Mouse (Mus musculus) forebrain, embryonic 14.5 days (tissue): ENCODE data around the gene Gdpd5. TPM values are rescaled to one million over a fixed set of nuclear protein-coding genes. Genes with fewer than 3 reads are reported as not detected.
"Not testable (repeated sequence)": the region's sequence is repeated elsewhere in the genome, so short reads cannot be mapped to it uniquely, and the experiment has no call there.

Source experiments
- ATAC-seq: fragments of 200-750 bp; cut with Nextera tagmentation; 2 replicates; pipeline ENCODE4 v1.8.0; 2017; ENCODE audit warnings: mild to moderate bottlenecking, moderate library complexity
- DNase-seq: peaks from one replicate; pipeline ENCODE4 v3.0.0-alpha.2; 2015; ENCODE audit warnings: low spot score
- H3K27ac ChIP-seq: fragments of 300-500 bp; sonication (generic); 2 replicates; pipeline ENCODE4 v1.5.1; 2014; ENCODE audit warnings: low read depth, mild to moderate bottlenecking, control low read depth, low read length, moderate library complexity
- H3K27me3 ChIP-seq: fragments of 300-500 bp; sonication (generic); replicated peaks from 2 replicates; pipeline ENCODE4 v1.6.1; 2014; ENCODE audit warnings: low read length, control low read depth, mixed read lengths; ENCODE audit not compliant: control insufficient read depth, insufficient read depth
- H3K36me3 ChIP-seq: fragments of 300-500 bp; sonication (generic); 2 replicates; pipeline ENCODE4 v1.6.1; 2014; ENCODE audit warnings: low read length, control low read depth; ENCODE audit not compliant: control insufficient read depth, insufficient read depth
- H3K4me1 ChIP-seq: fragments of 300-500 bp; sonication (generic); 2 replicates; pipeline ENCODE4 v1.6.1; 2014; ENCODE audit warnings: antibody characterized with exemption, low read length, control low read depth; ENCODE audit not compliant: control insufficient read depth, insufficient read depth
- H3K4me2 ChIP-seq: fragments of 300-500 bp; sonication (generic); 2 replicates; pipeline ENCODE4 v1.6.1; 2014; ENCODE audit warnings: mild to moderate bottlenecking, control low read depth, low read length
- H3K4me3 ChIP-seq: fragments of 300-500 bp; sonication (generic); 2 replicates; pipeline ENCODE4 v1.5.1; 2014; ENCODE audit warnings: low read depth, low read length, control low read depth
- H3K9ac ChIP-seq: fragments of 300-500 bp; sonication (generic); 2 replicates; pipeline ENCODE4 v1.6.1; 2014; ENCODE audit warnings: mild to moderate bottlenecking, low read length, control low read depth, moderate library complexity
- H3K9me3 ChIP-seq: fragments of 300-500 bp; sonication (generic); replicated peaks from 2 replicates; pipeline ENCODE4 v1.6.1; 2016; ENCODE audit warnings: low read length, control low read depth, mixed read lengths; ENCODE audit not compliant: control insufficient read depth
- WGBS: fragments of 180-500 bp; shearing (Covaris S2); extraction: QIAGEN DNeasy Blood & Tissue Kit; methylation state at CpG from one replicate; pipeline ENCODE4 v1.1.7; 2014; 5-methylcytosine and 5-hydroxymethylcytosine counted together
- polyA plus RNA-seq: library from polyadenylated mRNA; unstranded; fragments of >200 nt; fragmentation: Nextera tagmentation; extraction: Ambion mirVana; gene quantifications from 2 replicates; pipeline ENCODE4 v1.2.1, GENCODE M21; 2014

The Gdpd5 gene
- polyA plus RNA-seq, 1 experiment from 2014 or later = 26.8 TPM

GRCm38 (mm10) chr7:99501148-99501547 lies 119.9 kb downstream of the Gdpd5 start:
- Histone ChIP-seq H3K9ac (no peak overlapping the region), H3K4me1 (no peaks in the 10 kb centered on the region), H3K36me3 (no peaks in the 10 kb centered on the region), H3K27me3 (no peaks in the 10 kb centered on the region), H3K9me3 (no peaks in the 10 kb centered on the region), H3K4me3 (no peak overlapping the region), H3K27ac (no peak overlapping the region), H3K4me2 (no peak overlapping the region)
- no peak for ATAC-seq
- 36% methylated on average over 1 of the region's 1 CpGs for WGBS
- DNase-seq = no peak

GRCm38 (mm10) chr7:99504556-99504955 lies 123.3 kb downstream of the Gdpd5 start:
- no peaks in the 10 kb centered on the region for H3K4me1 ChIP-seq
- H3K9ac ChIP-seq = no peak overlapping the region
- no peaks in the 10 kb centered on the region for H3K36me3 ChIP-seq
- H3K4me3 ChIP-seq = no peak overlapping the region
- H3K27me3 ChIP-seq = no peaks in the 10 kb centered on the region
- ATAC-seq (no peak), DNase-seq (no peak)
- H3K9me3 ChIP-seq = no peaks in the 10 kb centered on the region
- H3K27ac ChIP-seq = no peak overlapping the region
- no peak overlapping the region for H3K4me2 ChIP-seq

- H3K36me3 ChIP-seq, H3K4me1 ChIP-seq, DNase-seq, H3K27me3 ChIP-seq, H3K9me3 ChIP-seq, H3K9ac ChIP-seq, ATAC-seq, H3K27ac ChIP-seq, H3K4me2 ChIP-seq, H3K4me3 ChIP-seq: not testable (repeated sequence)
- WGBS = 14% methylated on average over 2 of the region's 2 CpGs
Measured at GRCm38 (mm10) chr7:99508187-99508586, 127.0 kb downstream of the Gdpd5 start.

GRCm38 (mm10) chr7:99510087-99510501 lies 128.9 kb downstream of the Gdpd5 start:
- H3K27me3 ChIP-seq = no peaks in the 10 kb centered on the region
- no peak overlapping the region for H3K27ac ChIP-seq
- ATAC-seq (peak; percentile 54; the same call in 1 of the 2 replicates), DNase-seq (peak; percentile 57)
- no peaks in the 10 kb centered on the region for H3K4me1 ChIP-seq
- no peak overlapping the region; the same call in 1 of the 2 replicates for H3K9ac ChIP-seq
- H3K36me3 ChIP-seq = no peaks in the 10 kb centered on the region
- H3K4me3 ChIP-seq = no peak overlapping the region
- WGBS = 4% methylated on average over 8 of the region's 8 CpGs
- 0 out of 2 replicates have a peak overlapping the region, but pooled peaks have one; percentile 18 for H3K4me2 ChIP-seq
- no peaks in the 10 kb centered on the region for H3K9me3 ChIP-seq

Other genes with a start within 250 kb of the Gdpd5 start
- 12.2 and 13.2 TPM in 2 replicates for gene Uvrag, start 240.3 kb upstream of the Gdpd5 start, polyA plus RNA-seq
- gene Dgat2, start 198.7 kb upstream of the Gdpd5 start, polyA plus RNA-seq = 11.9 and 14.9 TPM in 2 replicates
- 3.1 and 3.2 TPM in 2 replicates for gene Mogat2, start 142.8 kb upstream of the Gdpd5 start, polyA plus RNA-seq
- gene Map6, start 114.0 kb upstream of the Gdpd5 start, polyA plus RNA-seq = 46.2 and 62.4 TPM in 2 replicates
- gene Serpinh1, start 28.2 kb upstream of the Gdpd5 start, polyA plus RNA-seq = 102 and 115 TPM in 2 replicates
- 3.8 and 4.5 TPM in 2 replicates for gene Klhl35, start 84.6 kb downstream of the Gdpd5 start, polyA plus RNA-seq
- gene Rps3, start 102.3 kb downstream of the Gdpd5 start, polyA plus RNA-seq = 577 and 687 TPM in 2 replicates
- gene Arrb1, start 154.1 kb downstream of the Gdpd5 start, polyA plus RNA-seq = 6.0 and 6.5 TPM in 2 replicates
- gene Tpbgl, start 245.7 kb downstream of the Gdpd5 start, polyA plus RNA-seq = 0.32 and 0.33 TPM in 2 replicates